Mouse (Mus musculus): ENCODE data around the gene Ankrd66. TPM values are rescaled to one million over a fixed set of nuclear protein-coding genes. Genes with fewer than 3 reads are reported as not detected.

Gene Ankrd66
- polyA plus RNA-seq (2017; shearing (Covaris generic)) = not detected

DNA sequence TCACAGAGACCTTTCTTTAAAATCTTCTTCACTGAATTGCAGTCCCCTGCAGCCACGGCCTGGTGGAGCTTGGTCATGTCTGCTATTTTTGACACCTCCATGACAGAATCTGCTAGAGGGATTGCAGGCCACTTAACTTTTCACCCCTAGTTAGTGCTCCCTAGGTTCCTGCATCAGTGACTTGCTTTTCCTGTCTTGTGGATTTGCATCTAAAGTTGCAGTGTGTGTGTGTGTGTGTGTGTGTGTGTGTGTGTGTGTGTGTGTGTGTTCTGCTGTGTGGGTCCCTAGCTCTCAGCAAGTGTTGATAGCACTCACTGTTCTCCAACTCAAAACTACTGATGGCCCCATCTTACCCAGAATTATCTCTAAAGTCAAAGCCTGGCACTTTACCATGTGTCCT lies at the start of gene Ankrd66:
Ankrd66 (minus strand) TSS at position 101 of the 400 bp plus-strand sequence.

DNA sequence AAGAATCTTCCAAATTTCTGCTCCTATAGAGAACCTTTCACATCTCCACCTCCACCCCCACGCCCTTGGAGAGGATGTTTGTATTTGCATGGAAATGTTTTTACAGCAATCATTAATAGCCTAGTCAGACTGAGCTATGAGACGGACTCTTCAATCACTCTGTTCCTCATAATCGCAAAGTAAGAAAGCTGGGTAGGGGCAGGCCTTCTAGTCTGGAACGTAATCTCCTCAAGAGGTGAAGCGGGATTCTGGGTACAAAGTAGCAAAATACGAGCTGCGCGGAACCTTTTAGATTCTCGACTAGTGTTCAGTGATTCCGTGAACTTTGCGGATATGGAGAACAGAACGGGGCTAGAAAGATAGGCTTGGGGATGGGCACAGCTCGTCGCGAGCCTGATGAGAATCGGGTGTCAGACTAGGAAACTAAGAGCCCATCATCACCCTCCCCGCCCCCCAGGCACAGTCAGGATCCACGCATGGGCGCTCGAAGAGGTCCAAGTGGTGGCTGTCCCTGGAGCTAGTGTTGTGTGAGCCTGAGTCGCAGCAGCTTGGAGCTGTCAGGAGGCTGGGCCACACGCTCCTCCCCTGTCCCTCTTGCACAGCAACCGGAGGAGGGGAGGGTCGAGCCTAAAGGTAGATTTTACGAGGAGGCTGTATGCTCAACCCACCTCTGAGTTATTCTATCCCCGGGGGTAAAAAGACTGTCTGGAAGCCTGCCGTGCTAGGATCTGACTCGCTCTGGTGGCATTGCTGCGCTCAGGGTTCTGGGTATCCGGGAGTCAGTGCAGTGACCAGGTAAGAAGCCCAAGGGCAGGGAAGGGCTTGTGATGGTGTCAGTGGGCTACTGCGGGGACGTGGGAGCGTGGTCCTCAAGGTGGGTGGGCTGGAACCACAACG lies 24.8 kb upstream of the Ankrd66 start, which contains the start of gene Pla2g7:
Pla2g7 (plus strand) TSS at position 107 of the 897 bp plus-strand sequence.

DNA sequence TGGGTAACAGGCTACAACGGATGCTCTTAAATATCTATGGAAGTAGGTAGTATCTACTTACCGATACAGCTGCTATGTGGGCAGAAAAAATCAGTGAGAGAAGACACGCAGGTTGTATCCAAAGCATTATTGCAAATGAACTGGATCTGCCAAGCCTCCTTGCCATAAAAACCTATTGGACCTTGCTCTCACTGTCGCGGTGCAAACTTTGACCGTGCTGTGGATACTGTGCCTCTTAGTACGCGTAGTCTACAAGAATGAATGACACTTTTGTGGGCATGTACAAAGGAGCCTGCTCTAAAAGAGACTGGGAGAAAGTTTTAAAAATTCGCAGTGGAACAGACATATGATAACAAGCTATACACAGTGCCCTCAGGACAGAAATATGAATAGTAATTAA lies 40.8 kb downstream of the Ankrd66 start, which contains the start of gene Mep1a:
Mep1a (minus strand) TSS at position 221 of the 400 bp plus-strand sequence.

Other genes with a start within 250 kb of the Ankrd66 start
- 0.07 TPM for gene Adgrf5, start 183.2 kb downstream of the Ankrd66 start, polyA plus RNA-seq (2017; shearing (Covaris generic))
- not detected for gene Mep1a, start 40.8 kb downstream of the Ankrd66 start, polyA plus RNA-seq (2017; shearing (Covaris generic))
- gene Pla2g7, start 24.5 kb upstream of the Ankrd66 start, polyA plus RNA-seq (2017; shearing (Covaris generic)) = 0.62 TPM
- gene Tdrd6, start 86.7 kb upstream of the Ankrd66 start, polyA plus RNA-seq (2017; shearing (Covaris generic)) = not detected
- 14.8 TPM for gene Slc25a27, start 123.6 kb upstream of the Ankrd66 start, polyA plus RNA-seq (2017; shearing (Covaris generic))
- gene Cyp39a1, start 123.8 kb upstream of the Ankrd66 start, polyA plus RNA-seq (2017; shearing (Covaris generic)) = 0.93 TPM

All from CD4-positive, CD25-positive, alpha-beta regulatory T cell (primary cell).